Mouse (Mus musculus) hindbrain, embryonic 10.5 days (tissue): ENCODE measurements at regions not wholly inside any gene's neighbourhood (a gene's known extent, or its start where the extent isn't known, plus 50 kb on each side); places are given as distances from the start of the nearest gene placed in this dataset.
A peak's percentile ranks its signal among the peaks of the same experiment; 100 is the strongest.
"Not testable (repeated sequence)": the region's sequence is repeated elsewhere in the genome, so short reads cannot be mapped to it uniquely, and the experiment has no call there.

Experiments used
- DNase-seq: peaks from one replicate; pipeline ENCODE4 v3.0.0-alpha.2; 2017; ENCODE audit warnings: low spot score
- H3K27ac ChIP-seq: fragments of 300-500 bp; sonication (generic); 2 replicates; pipeline ENCODE4 v1.5.1; 2016; ENCODE audit warnings: mild to moderate bottlenecking, moderate library complexity
- H3K27me3 ChIP-seq: fragments of 300-500 bp; sonication (generic); 2 replicates; pipeline ENCODE4 v1.6.1; 2016; ENCODE audit warnings: mild to moderate bottlenecking; ENCODE audit not compliant: poor library complexity, insufficient read depth, severe bottlenecking
- H3K36me3 ChIP-seq: fragments of 300-500 bp; sonication (generic); 2 replicates; pipeline ENCODE4 v1.6.1; 2016; ENCODE audit warnings: mild to moderate bottlenecking, moderate library complexity
- H3K4me1 ChIP-seq: fragments of 300-500 bp; sonication (generic); replicated peaks from 2 replicates; pipeline ENCODE4 v1.6.1; 2016; ENCODE audit warnings: mild to moderate bottlenecking
- H3K4me3 ChIP-seq: fragments of 300-500 bp; sonication (generic); 2 replicates; pipeline ENCODE4 v1.5.1; 2016; ENCODE audit warnings: mild to moderate bottlenecking, moderate library complexity
- H3K9me3 ChIP-seq: fragments of 300-500 bp; sonication (generic); 2 replicates; pipeline ENCODE4 v1.6.1; 2016; ENCODE audit warnings: mild to moderate bottlenecking, moderate library complexity
- WGBS: fragments of 180-500 bp; shearing (Covaris S2); methylation state at CpG from one replicate; pipeline ENCODE4 v1.1.7; 2016; 5-methylcytosine and 5-hydroxymethylcytosine counted together

GRCm38 (mm10) chr7:70280643-70281380 is 85.7 kb downstream of the Nr2f2 start:
- WGBS, result under 1% methylated on average over 42 of the region's 42 CpGs
- Histone ChIP-seq H3K4me3 (peak overlapping the region; percentile 47), H3K27me3 (peaks cover 93% of the 10 kb centered on the region), H3K27ac (peak overlapping the region; percentile 82), H3K4me1 (peaks cover 56% of the 10 kb centered on the region), H3K36me3 (no peaks in the 10 kb centered on the region), H3K9me3 (no peaks in the 10 kb centered on the region)
- peak; percentile 70 for DNase-seq

GRCm38 (mm10) chr7:70279927-70280642 is 86.5 kb downstream of the Nr2f2 start:
- peaks cover 85% of the 10 kb centered on the region for H3K27me3 ChIP-seq
- H3K4me3 ChIP-seq, result peak overlapping the region; percentile 47
- H3K4me1 ChIP-seq, result peaks cover 51% of the 10 kb centered on the region
- no peaks in the 10 kb centered on the region for H3K9me3 ChIP-seq
- under 1% methylated on average over 31 of the region's 31 CpGs for WGBS
- peak; percentile 65 for DNase-seq
- peak overlapping the region; percentile 82 for H3K27ac ChIP-seq
- H3K36me3 ChIP-seq, result no peaks in the 10 kb centered on the region

GRCm38 (mm10) chr7:70279101-70279500 is 87.4 kb downstream of the Nr2f2 start:
- H3K27me3 ChIP-seq, result peaks cover 76% of the 10 kb centered on the region
- no peak for DNase-seq

GRCm38 (mm10) chr7:70276078-70276477 is 90.5 kb downstream of the Nr2f2 start:
- DNase-seq, result no peak
- Histone ChIP-seq H3K36me3 (no peaks in the 10 kb centered on the region), H3K27me3 (peaks cover 45% of the 10 kb centered on the region), H3K4me1 (peaks cover 20% of the 10 kb centered on the region), H3K27ac (no peak overlapping the region), H3K9me3 (no peaks in the 10 kb centered on the region), H3K4me3 (no peak overlapping the region)
- WGBS, result 84% methylated on average over 2 of the region's 2 CpGs

More at GRCm38 (mm10) chr7:70279101-70279500, 87.4 kb downstream of the Nr2f2 start:
- WGBS, result 2% methylated on average over 3 of the region's 3 CpGs
- Histone ChIP-seq H3K4me3 (no peak overlapping the region), H3K36me3 (no peaks in the 10 kb centered on the region), H3K9me3 (no peaks in the 10 kb centered on the region), H3K4me1 (peaks cover 50% of the 10 kb centered on the region), H3K27ac (no peak overlapping the region)

GRCm38 (mm10) chr7:70274312-70274711 is 92.2 kb downstream of the Nr2f2 start:
- H3K4me1 ChIP-seq, result peaks cover 4% of the 10 kb centered on the region; the same call in 1 of the 2 replicates
- H3K9me3 ChIP-seq, result no peaks in the 10 kb centered on the region
- H3K27me3 ChIP-seq, result peaks cover 28% of the 10 kb centered on the region
- H3K27ac ChIP-seq, result no peak overlapping the region
- H3K4me3 ChIP-seq, result no peak overlapping the region
- 73% methylated on average over 2 of the region's 2 CpGs for WGBS
- DNase-seq, result no peak
- no peaks in the 10 kb centered on the region for H3K36me3 ChIP-seq

GRCm38 (mm10) chr7:70267075-70267474 is 99.5 kb downstream of the Nr2f2 start:
- no peaks in the 10 kb centered on the region for H3K4me1 ChIP-seq
- WGBS, result 64% methylated on average over 4 of the region's 4 CpGs
- no peak overlapping the region for H3K4me3 ChIP-seq
- no peaks in the 10 kb centered on the region for H3K27me3 ChIP-seq
- no peak overlapping the region for H3K27ac ChIP-seq
- H3K36me3 ChIP-seq, result no peaks in the 10 kb centered on the region
- no peak for DNase-seq
- H3K9me3 ChIP-seq, result no peaks in the 10 kb centered on the region

GRCm38 (mm10) chr7:70256806-70257205 is 109.7 kb downstream of the Nr2f2 start:
- H3K36me3 ChIP-seq, result no peaks in the 10 kb centered on the region
- 92% methylated on average over 4 of the region's 4 CpGs for WGBS
- no peak for DNase-seq
- no peaks in the 10 kb centered on the region for H3K27me3 ChIP-seq
- no peak overlapping the region for H3K4me3 ChIP-seq
- no peaks in the 10 kb centered on the region for H3K9me3 ChIP-seq
- no peak overlapping the region for H3K27ac ChIP-seq
- H3K4me1 ChIP-seq, result no peaks in the 10 kb centered on the region

- Histone ChIP-seq H3K9me3 (no peaks in the 10 kb centered on the region), H3K36me3 (no peaks in the 10 kb centered on the region), H3K27me3 (no peaks in the 10 kb centered on the region), H3K27ac (no peak overlapping the region), H3K4me1 (no peaks in the 10 kb centered on the region), H3K4me3 (no peak overlapping the region)
- whole genome bisulfite sequencing, result 89% methylated on average over 3 of the region's 3 CpGs
- no peak for DNase-seq
Measured at GRCm38 (mm10) chr7:70255072-70255471, 111.5 kb downstream of the Nr2f2 start.

- DNase-seq, result no peak
- no peak overlapping the region for H3K27ac ChIP-seq
- WGBS, result 82% methylated on average over 4 of the region's 4 CpGs
- H3K9me3 ChIP-seq, result no peaks in the 10 kb centered on the region
- H3K4me3 ChIP-seq, result no peak overlapping the region
- no peaks in the 10 kb centered on the region for H3K4me1 ChIP-seq
- no peaks in the 10 kb centered on the region for H3K27me3 ChIP-seq
- no peaks in the 10 kb centered on the region for H3K36me3 ChIP-seq
Measured at GRCm38 (mm10) chr7:70253275-70253674, 113.3 kb downstream of the Nr2f2 start.

- H3K4me3 ChIP-seq, H3K36me3 ChIP-seq, DNase-seq, H3K27me3 ChIP-seq, H3K9me3 ChIP-seq, H3K27ac ChIP-seq, H3K4me1 ChIP-seq: not testable (repeated sequence)
- 91% methylated on average over 9 of the region's 9 CpGs for WGBS
Measured at GRCm38 (mm10) chr7:70239059-70239458, 127.5 kb downstream of the Nr2f2 start.

GRCm38 (mm10) chr7:70219310-70219709 is 147.2 kb downstream of the Nr2f2 start:
- DNase-seq, result no peak
- 95% methylated on average over 6 of the region's 6 CpGs for WGBS
- Histone ChIP-seq H3K36me3 (no peaks in the 10 kb centered on the region), H3K9me3 (no peaks in the 10 kb centered on the region), H3K27me3 (no peaks in the 10 kb centered on the region), H3K27ac (no peak overlapping the region), H3K4me1 (no peaks in the 10 kb centered on the region), H3K4me3 (no peak overlapping the region)

- Histone ChIP-seq H3K27me3 (no peaks in the 10 kb centered on the region), H3K36me3 (no peaks in the 10 kb centered on the region), H3K4me3 (no peak overlapping the region), H3K27ac (no peak overlapping the region), H3K4me1 (no peaks in the 10 kb centered on the region), H3K9me3 (no peaks in the 10 kb centered on the region)
- no peak for DNase-seq
- 90% methylated on average over 2 of the region's 2 CpGs for WGBS
Measured at GRCm38 (mm10) chr7:70217137-70217536, 149.4 kb downstream of the Nr2f2 start.

GRCm38 (mm10) chr7:70213970-70214520 is 152.5 kb downstream of the Nr2f2 start:
- Histone ChIP-seq H3K36me3 (no peaks in the 10 kb centered on the region), H3K4me1 (peaks cover under 1% of the 10 kb centered on the region; the same call in 1 of the 2 replicates), H3K27me3 (no peaks in the 10 kb centered on the region), H3K27ac (no peak overlapping the region), H3K4me3 (no peak overlapping the region), H3K9me3 (no peaks in the 10 kb centered on the region)
- 73% methylated on average over 4 of the region's 4 CpGs for WGBS
- no peak for DNase-seq
